ENCODE assay signal across 24 mouse cellular contexts in genomic region chr12:86046141-86046540, GRCm38 (mm10). TPM values are rescaled to one million over a fixed set of nuclear protein-coding genes. Genes with fewer than 3 reads are reported as not detected.
DNase-seq lines count a peak whose midpoint lies in the region; ATAC-seq and TF ChIP-seq lines count a peak whose summit lies in the region.
"Had no signal": no experiment of that assay in that cellular context is flagged by ENCODE, and none has a peak within 500 bp of the region (broad histone marks: within the 10 kb centered on the region; RNA-seq: fewer than 3 reads in every experiment).

No protein-coding gene starts in this region.

- no peak for TF ChIP-seq POLR2A in liver, adult 2 months (IDR thresholded peaks at IDR 0.05; ENCODE audit: extremely low read depth, insufficient read depth, low read length)

- H3K4me1 ChIP-seq in liver, adult 2 months (ENCODE audit: control insufficient read depth, insufficient read depth, low read length): no peaks in the 10 kb centered on the region
- H3K4me1 ChIP-seq in liver, embryonic 12.5 days: peaks cover 6% of the 10 kb centered on the region; the same call in 1 of the 2 replicates
- H3K4me1 ChIP-seq in hindbrain, embryonic 11.5 days (replicated peaks; ENCODE audit: control insufficient read depth, insufficient read depth, low read length): no peaks in the 10 kb centered on the region
- H3K4me1 ChIP-seq: embryonic facial prominence, embryonic 12.5 days had no signal

- no peaks in the 10 kb centered on the region for H3K79me2 ChIP-seq in liver, adult 2 months (ENCODE audit: control insufficient read depth, insufficient read depth, low read length)

- DNase-seq in liver, adult 2 months (ENCODE audit: extremely low read depth, low read depth, low spot score): peak; percentile 48
- peak; percentile 7 for DNase-seq in thymus, postnatal 14 days
- no peak for DNase-seq in thymus, postnatal 10 days (ENCODE audit: low spot score in 2 of 2)
- DNase-seq in left cerebral cortex, adult 9 months (ENCODE audit: low spot score in 2 of 2): no peak
- no peak for DNase-seq in hindbrain, embryonic 11.5 days (ENCODE audit: low spot score)
- DNase-seq: adrenal gland, adult 8-10 months; cerebellum, adult 9-11 months; gastrocnemius, postnatal 10 days; heart, adult 18-20 months; kidney, adult 8-10 months; kidney, postnatal 25 days; liver, embryonic 13.5 days; right cerebral cortex, postnatal 4 days had no signal

- H3K4me2 ChIP-seq in liver, embryonic 12.5 days: no peak overlapping the region
- no peak overlapping the region for H3K4me2 ChIP-seq in hindbrain, embryonic 11.5 days (replicated peaks; ENCODE audit: low read depth, low read length)
- H3K4me2 ChIP-seq: embryonic facial prominence, embryonic 12.5 days; heart, embryonic 13.5 days; liver, embryonic 13.5 days had no signal

- no peak for TF ChIP-seq CTCF in liver, adult 2 months (IDR thresholded peaks at IDR 0.05; ENCODE audit: low read depth, low read length)

- H3K4me3 ChIP-seq in liver, adult 2 months (ENCODE audit: insufficient read depth, low read depth, low read length): no peak overlapping the region
- no peak overlapping the region for H3K4me3 ChIP-seq in liver, embryonic 12.5 days
- H3K4me3 ChIP-seq in hindbrain, embryonic 11.5 days (ENCODE audit: low read depth, low read length): no peak overlapping the region
- H3K4me3 ChIP-seq: embryonic facial prominence, embryonic 12.5 days; erythroblast, embryonic 14.5 days; heart, embryonic 13.5 days; limb, embryonic 10.5 days; liver, embryonic 13.5 days; midbrain, embryonic 10.5 days had no signal

- H3K27ac ChIP-seq in liver, adult 2 months (replicated peaks; ENCODE audit: insufficient read depth, low read depth, low read length): no peak overlapping the region
- H3K27ac ChIP-seq in liver, embryonic 12.5 days: no peak overlapping the region
- no peak overlapping the region for H3K27ac ChIP-seq in hindbrain, embryonic 11.5 days (ENCODE audit: low read depth, low read length)
- H3K27ac ChIP-seq: embryonic facial prominence, embryonic 12.5 days; heart, embryonic 13.5 days; hindbrain, postnatal 0 days; limb, embryonic 10.5 days; liver, embryonic 13.5 days; midbrain, embryonic 10.5 days had no signal

- no peak for ATAC-seq in liver, embryonic 12.5 days
- 0 out of 2 replicates have a peak, but pooled peaks have one; percentile 23 for ATAC-seq in megakaryocyte progenitor cell, adult 5-6 weeks (replicated peaks; ENCODE audit: poor library complexity)
- no peak for ATAC-seq in granulocyte monocyte progenitor cell, adult 5-6 weeks (replicated peaks; ENCODE audit: poor library complexity, severe bottlenecking)
- no peak for ATAC-seq in hindbrain, embryonic 11.5 days (ENCODE audit: low FRiP score)
- ATAC-seq: forebrain, embryonic 14.5 days; hindbrain, postnatal 0 days had no signal

- no peaks in the 10 kb centered on the region for H3K27me3 ChIP-seq in liver, adult 2 months (ENCODE audit: control insufficient read depth, insufficient read depth, low read length)
- H3K27me3 ChIP-seq in liver, embryonic 12.5 days (replicated peaks): no peaks in the 10 kb centered on the region
- H3K27me3 ChIP-seq in hindbrain, embryonic 11.5 days (ENCODE audit: control insufficient read depth, insufficient read depth, low read length): no peaks in the 10 kb centered on the region
- H3K27me3 ChIP-seq: embryonic facial prominence, embryonic 12.5 days; heart, embryonic 13.5 days; liver, embryonic 13.5 days had no signal

- no peaks in the 10 kb centered on the region for H3K36me3 ChIP-seq in liver, adult 2 months (ENCODE audit: control insufficient read depth, insufficient read depth, low read length)
- H3K36me3 ChIP-seq in liver, embryonic 12.5 days: peaks cover 14% of the 10 kb centered on the region
- no peaks in the 10 kb centered on the region for H3K36me3 ChIP-seq in hindbrain, embryonic 11.5 days (ENCODE audit: control insufficient read depth, insufficient read depth, low read length)
- H3K36me3 ChIP-seq: embryonic facial prominence, embryonic 12.5 days had no signal

- 77% methylated on average over 5 of the region's 5 CpGs for WGBS in liver, adult 2 months
- 67% methylated on average over 5 of the region's 5 CpGs for WGBS in liver, embryonic 12.5 days (ENCODE audit: insufficient replicate concordance)
- 88% methylated on average over 5 of the region's 5 CpGs for WGBS in hindbrain, embryonic 11.5 days

- H3K9ac ChIP-seq in liver, adult 2 months (ENCODE audit: low read depth, low read length): no peak overlapping the region
- H3K9ac ChIP-seq in liver, embryonic 12.5 days: no peak overlapping the region
- H3K9ac ChIP-seq in hindbrain, embryonic 11.5 days (ENCODE audit: low read depth, low read length): no peak overlapping the region
- H3K9ac ChIP-seq: embryonic facial prominence, embryonic 12.5 days; heart, embryonic 13.5 days; liver, embryonic 13.5 days had no signal

- H3K9me3 ChIP-seq in liver, embryonic 12.5 days (replicated peaks): 0 out of 2 replicates have a peak, but pooled peaks cover 6% of the 10 kb centered on the region
- H3K9me3 ChIP-seq in hindbrain, embryonic 11.5 days (ENCODE audit: control insufficient read depth, low read length): no peaks in the 10 kb centered on the region
- H3K9me3 ChIP-seq: limb, embryonic 10.5 days; liver, embryonic 13.5 days had no signal

RNA-seq across cellular contexts. Expression of gene Tgfb3, which starts 32.7 kb away (rescaled TPM):
- 0.46 and 0.54 TPM in 2 replicates for total RNA-seq in liver, adult 2 months (2014; rRNA removed)
- polyA plus RNA-seq in liver, adult 2 months (2012; rRNA removed): 0.68 and 0.84 TPM in 2 replicates
- 6.1 and 9.9 TPM in 2 replicates for polyA plus RNA-seq in liver, embryonic 12.5 days (2016; fragmentation: Nextera tagmentation; extraction: Ambion mirVana)
- total RNA-seq in megakaryocyte progenitor cell, adult 5-6 weeks (2015): not detected in 2 replicates
- total RNA-seq in megakaryocyte progenitor cell, adult 5-6 weeks (2017): 0.17 TPM in 1 of 2 replicates, not detected in the other
- not detected in 2 replicates for total RNA-seq in granulocyte monocyte progenitor cell, adult 5-6 weeks (2014; fragmentation: Nextera tagmentation)
- 0.36 TPM in 1 of 2 replicates, not detected in the other for total RNA-seq in granulocyte monocyte progenitor cell, adult 5-6 weeks (2017)
- 5.7 and 6.0 TPM in 2 replicates for polyA plus RNA-seq in hindbrain, embryonic 11.5 days (2014; fragmentation: Nextera tagmentation; extraction: Ambion mirVana)
- polyA plus RNA-seq: erythroblast, embryonic 14.5 days had no signal

RNA-seq across cellular contexts. Expression of gene Ift43, which starts 36.2 kb away (rescaled TPM):
- 3.5 and 6.0 TPM in 2 replicates for total RNA-seq in liver, adult 2 months (2014; rRNA removed)
- polyA plus RNA-seq in liver, adult 2 months (2012; rRNA removed): 3.9 and 4.5 TPM in 2 replicates
- polyA plus RNA-seq in liver, embryonic 12.5 days (2016; fragmentation: Nextera tagmentation; extraction: Ambion mirVana): 12.3 and 12.9 TPM in 2 replicates
- total RNA-seq in megakaryocyte progenitor cell, adult 5-6 weeks (2015): 0.57 TPM in 1 of 2 replicates, not detected in the other
- 1.2 TPM in 1 of 2 replicates, not detected in the other for total RNA-seq in megakaryocyte progenitor cell, adult 5-6 weeks (2017)
- total RNA-seq in granulocyte monocyte progenitor cell, adult 5-6 weeks (2014; fragmentation: Nextera tagmentation): not detected in 2 replicates
- 1.0 TPM in 1 of 2 replicates, not detected in the other for total RNA-seq in granulocyte monocyte progenitor cell, adult 5-6 weeks (2017)
- 93.8 and 102 TPM in 2 replicates for polyA plus RNA-seq in hindbrain, embryonic 11.5 days (2014; fragmentation: Nextera tagmentation; extraction: Ambion mirVana)
- total RNA-seq: hematopoietic stem cell, adult 5-6 weeks had no signal
- polyA plus RNA-seq: erythroblast, embryonic 14.5 days had no signal

Comparison
In these comparisons a context has a peak if more than half of its experiments do, and no peak if none do; other contexts are left out.
1. DNase-seq: peak in liver, adult 2 months (single experiment) and thymus, postnatal 14 days (single experiment); none in thymus, postnatal 10 days (0 of 2), left cerebral cortex, adult 9 months (0 of 2) and hindbrain, embryonic 11.5 days (single experiment).